Comparison of ENCODE assay signal across 8 mouse cellular contexts in genomic region chr16:10192679-10193506, GRCm38 (mm10). TPM values are rescaled to one million over a fixed set of nuclear protein-coding genes. Genes with fewer than 3 reads are reported as not detected.
A peak's percentile ranks its signal among the peaks of the same experiment; 100 is the strongest.
DNase-seq lines count a peak whose midpoint lies in the region; ATAC-seq and TF ChIP-seq lines count a peak whose summit lies in the region.

Gene Atf7ip2 (plus strand): TSS chr16:10192712.

- no peak within 1 kb of the TSS for H3K27ac ChIP-seq in layer of hippocampus, adult 2 months
- H3K27ac ChIP-seq in liver, postnatal 0 days (ENCODE audit: low read depth), result no peak within 1 kb of the TSS
- no peak within 1 kb of the TSS for H3K27ac ChIP-seq in neural tube, embryonic 15.5 days (replicated peaks)

- H3K9me3 ChIP-seq in liver, postnatal 0 days (ENCODE audit: low read length), result no peaks in the 10 kb centered on the region
- H3K9me3 ChIP-seq in neural tube, embryonic 15.5 days (replicated peaks), result 0 out of 2 replicates have a peak, but pooled peaks cover 3% of the 10 kb centered on the region

- 0 out of 2 replicates have a peak within 1 kb of the TSS, but pooled peaks have one; percentile 41 for H3K9ac ChIP-seq in liver, postnatal 0 days (replicated peaks)
- H3K9ac ChIP-seq in neural tube, embryonic 15.5 days (replicated peaks), result peak within 1 kb of the TSS; percentile 36; the same call in 1 of the 2 replicates

- H3K4me3 ChIP-seq in layer of hippocampus, adult 2 months, result peak within 1 kb of the TSS; percentile 55
- H3K4me3 ChIP-seq in liver, postnatal 0 days (ENCODE audit: low read depth, low read length), result peak within 1 kb of the TSS; percentile 54
- H3K4me3 ChIP-seq in neural tube, embryonic 15.5 days (replicated peaks), result peak within 1 kb of the TSS; percentile 48

- peak within 1 kb of the TSS; percentile 86 for H3K4me2 ChIP-seq in liver, postnatal 0 days (ENCODE audit: low read depth, low read length)
- peak within 1 kb of the TSS; percentile 88 for H3K4me2 ChIP-seq in neural tube, embryonic 15.5 days

- H3K36me3 ChIP-seq in liver, postnatal 0 days (replicated peaks; ENCODE audit: insufficient read depth, low read length), result no peaks in the 10 kb centered on the region
- no peaks in the 10 kb centered on the region for H3K36me3 ChIP-seq in neural tube, embryonic 15.5 days

- TF ChIP-seq EP300 in liver, postnatal 0 days (IDR thresholded peaks at IDR 0.05; ENCODE audit: low read depth), result no peak

- TF ChIP-seq CTCF in layer of hippocampus, adult 2 months (conservative IDR thresholded peaks at IDR 0.05), result no peak
- TF ChIP-seq CTCF in liver, postnatal 0 days (IDR thresholded peaks at IDR 0.05; ENCODE audit: low read depth), result no peak

- WGBS in liver, postnatal 0 days (ENCODE audit: insufficient replicate concordance), result 1% methylated on average over 62 of the region's 63 CpGs
- WGBS in neural tube, embryonic 15.5 days, result under 1% methylated on average over 61 of the region's 63 CpGs

- peaks cover 7% of the 10 kb centered on the region; the same call in 1 of the 2 replicates for H3K27me3 ChIP-seq in liver, postnatal 0 days (ENCODE audit: insufficient read depth, low read length)
- peaks cover 7% of the 10 kb centered on the region; the same call in 1 of the 2 replicates for H3K27me3 ChIP-seq in neural tube, embryonic 15.5 days (replicated peaks)

- H3K4me1 ChIP-seq in liver, postnatal 0 days (ENCODE audit: insufficient read depth), result peaks cover 9% of the 10 kb centered on the region; the same call in 1 of the 2 replicates
- peaks cover 8% of the 10 kb centered on the region for H3K4me1 ChIP-seq in neural tube, embryonic 15.5 days

- DNase-seq in WW6 (ENCODE audit: low read depth, low spot score), result peak; percentile 69
- DNase-seq in cerebellum, postnatal 10 days, result peak; percentile 99
- DNase-seq in frontal cortex, postnatal 10 days (ENCODE audit: low spot score in 2 of 2), result peak; percentile 53 to 77
- DNase-seq in layer of hippocampus, adult 2 months (ENCODE audit: low spot score in 2 of 2), result peak; percentile 55 to 68
- DNase-seq in liver, postnatal 0 days, result peak; percentile 87
- DNase-seq in thymus, postnatal 14 days, result peak; percentile 9

- ATAC-seq in hematopoietic stem cell, adult 5-6 weeks (replicated peaks in 1 of 2; ENCODE audit: insufficient read depth in 1 of 2, low FRiP score in 2 of 2, low TSS enrichment in 1 of 2, low read depth in 1 of 2, poor library complexity in 2 of 2, severe bottlenecking in 2 of 2), result peak; percentile 87 to 90
- ATAC-seq in liver, postnatal 0 days, result peak; percentile 91
- peak; percentile 96 for ATAC-seq in neural tube, embryonic 15.5 days (ENCODE audit: low FRiP score)

RNA-seq across cellular contexts. Expression of gene Atf7ip2, which starts in this region (rescaled TPM):
- total RNA-seq in hematopoietic stem cell, adult 5-6 weeks (2017), result 6.4 TPM in 1 of 2 replicates, not detected in the other
- not detected for total RNA-seq in layer of hippocampus, adult 2 months (2021)
- 0.09 TPM in 1 of 2 replicates, not detected in the other for polyA plus RNA-seq in liver, postnatal 0 days (2015; fragmentation: Nextera tagmentation; extraction: Ambion mirVana)
- polyA plus RNA-seq in neural tube, embryonic 15.5 days (2015; fragmentation: Nextera tagmentation; extraction: Ambion mirVana), result 0.12 and 0.31 TPM in 2 replicates

Comparison
In these comparisons a context has a peak if more than half of its experiments do, and no peak if none do; other contexts are left out.
1. Peak in DNase-seq and H3K4me3 ChIP-seq in layer of hippocampus, adult 2 months; RNA of the gene not detected or under 1 TPM.
2. Peak in DNase-seq, ATAC-seq, H3K4me3 ChIP-seq, H3K9ac ChIP-seq and H3K4me2 ChIP-seq in liver, postnatal 0 days; RNA of the gene not detected or under 1 TPM.
3. Peak in ATAC-seq, H3K4me3 ChIP-seq, H3K9ac ChIP-seq and H3K4me2 ChIP-seq in neural tube, embryonic 15.5 days; RNA of the gene not detected or under 1 TPM.
4. DNase-seq: peak in every context shown above with its lines; median percentile 99 in cerebellum, postnatal 10 days; 87 in liver, postnatal 0 days; 69 in WW6; 65 in frontal cortex, postnatal 10 days; 62 in layer of hippocampus, adult 2 months; 9 in thymus, postnatal 14 days.